Mouse (Mus musculus) olfactory bulb, adult 2 months (tissue): ENCODE measurements around the gene Tmem163. TPM values are rescaled to one million over a fixed set of nuclear protein-coding genes. Genes with fewer than 3 reads are reported as not detected.
A peak's percentile ranks its signal among the peaks of the same experiment; 100 is the strongest.

Experiments
- H3K27ac ChIP-seq: fragments of 200-500 bp; 2 replicates; pipeline ENCODE4 v1.5.1; 2012; ENCODE audit warnings: low read depth, low read length; ENCODE audit not compliant: insufficient read depth
- H3K4me1 ChIP-seq: fragments of 200-500 bp; 2 replicates; pipeline ENCODE4 v1.6.1; 2012; ENCODE audit warnings: low read length; ENCODE audit not compliant: control insufficient read depth, insufficient read depth
- H3K4me3 ChIP-seq: fragments of 200-500 bp; 2 replicates; pipeline ENCODE4 v1.5.1; 2012; ENCODE audit warnings: mild to moderate bottlenecking, low read depth, low read length, moderate library complexity; ENCODE audit not compliant: insufficient read depth
- CTCF ChIP-seq: fragments of 200-500 bp; IDR thresholded peaks from 2 replicates; pipeline ENCODE4 v1.5.1; 2012; ENCODE audit warnings: low read depth, mild to moderate bottlenecking, low read length, moderate library complexity; ENCODE audit not compliant: insufficient read depth
- POLR2A ChIP-seq: fragments of 200-500 bp; IDR thresholded peaks from 2 replicates; pipeline ENCODE4 v1.6.1; 2012; ENCODE audit warnings: mild to moderate bottlenecking, low read depth, low read length, moderate library complexity; ENCODE audit not compliant: insufficient read depth
- WGBS: fragments of 180-500 bp; shearing (Covaris S2); methylation state at CpG from one replicate; pipeline ENCODE4 v1.1.7; 2018; 5-methylcytosine and 5-hydroxymethylcytosine counted together
- polyA plus RNA-seq: library from polyadenylated mRNA; stranded (reverse); fragments of >200 nt; gene quantifications from 2 replicates; pipeline ENCODE4 v1.2.4, GENCODE M21; 2012; ENCODE audit warnings: low replicate concordance; ENCODE audit not compliant: missing spikeins, insufficient read depth, insufficient read length

Gene Tmem163
- polyA plus RNA-seq, 1 experiment = not detected

DNA sequence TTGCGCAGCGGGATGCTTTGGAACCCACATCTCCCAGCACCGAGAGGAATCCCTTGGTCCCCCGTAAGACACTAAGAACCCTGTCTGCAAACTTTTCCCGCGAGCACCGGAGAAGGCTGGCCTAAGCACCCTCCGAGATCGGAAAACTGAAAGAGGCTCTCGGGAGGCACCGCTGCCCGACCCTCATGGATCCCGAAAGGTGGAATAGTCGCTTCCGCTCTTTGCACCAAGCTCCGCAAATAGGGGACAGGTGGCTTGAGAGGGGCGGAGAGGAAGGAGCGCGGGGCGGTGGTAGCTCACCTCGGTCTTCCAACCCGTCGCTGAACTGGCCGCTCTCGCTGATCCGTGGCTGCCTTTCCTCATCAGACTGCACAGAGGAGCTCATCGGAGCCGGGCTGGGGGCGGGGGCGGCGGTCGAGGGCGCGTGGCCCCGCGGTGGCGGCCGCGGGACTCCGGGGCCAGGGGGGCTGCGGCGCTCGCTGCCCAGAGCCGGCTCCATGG is 2.2 kb downstream of the Tmem163 start:
- under 1% methylated on average over 44 of the region's 44 CpGs for whole genome bisulfite sequencing
- no peak for TF ChIP-seq POLR2A
- TF ChIP-seq CTCF = 0 out of 2 replicates have a peak, but pooled peaks have one; percentile 8
- no peak overlapping the region for H3K27ac ChIP-seq
- peak overlapping the region; percentile 52 for H3K4me3 ChIP-seq
- H3K4me1 ChIP-seq = peaks cover 20% of the 10 kb centered on the region

GRCm38 (mm10) chr1:127676516-127677099 is 2.7 kb downstream of the Tmem163 start:
- 10% methylated on average over 25 of the region's 25 CpGs for WGBS
- Histone ChIP-seq H3K4me1 (peaks cover 20% of the 10 kb centered on the region), H3K4me3 (peak overlapping the region; percentile 52), H3K27ac (no peak overlapping the region)
- TF ChIP-seq POLR2A (no peak), CTCF (no peak)

DNA sequence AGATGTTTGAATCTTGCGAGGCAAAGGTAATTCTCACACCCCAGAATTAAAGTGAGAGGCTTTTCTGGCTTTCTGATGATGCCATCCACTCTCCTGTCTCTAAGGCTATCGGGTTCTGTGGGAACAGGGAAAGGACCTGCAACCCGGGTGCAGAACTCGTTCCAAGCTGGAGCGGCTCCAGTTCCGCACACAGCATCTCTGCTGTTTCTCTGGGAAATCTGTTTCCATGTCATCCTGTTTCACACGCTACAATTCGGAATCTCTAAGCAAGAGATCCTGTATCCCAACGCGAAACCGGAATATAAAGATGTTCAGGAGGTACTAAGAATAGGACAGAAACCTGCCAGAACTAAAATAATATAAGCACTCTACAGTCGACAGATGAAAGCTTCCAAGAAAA is 3.2 kb downstream of the Tmem163 start:
- Histone ChIP-seq H3K4me1 (peaks cover 20% of the 10 kb centered on the region), H3K4me3 (no peak overlapping the region), H3K27ac (no peak overlapping the region)
- 33% methylated on average over 12 of the region's 12 CpGs for WGBS
- TF ChIP-seq POLR2A = no peak
- no peak for TF ChIP-seq CTCF

DNA sequence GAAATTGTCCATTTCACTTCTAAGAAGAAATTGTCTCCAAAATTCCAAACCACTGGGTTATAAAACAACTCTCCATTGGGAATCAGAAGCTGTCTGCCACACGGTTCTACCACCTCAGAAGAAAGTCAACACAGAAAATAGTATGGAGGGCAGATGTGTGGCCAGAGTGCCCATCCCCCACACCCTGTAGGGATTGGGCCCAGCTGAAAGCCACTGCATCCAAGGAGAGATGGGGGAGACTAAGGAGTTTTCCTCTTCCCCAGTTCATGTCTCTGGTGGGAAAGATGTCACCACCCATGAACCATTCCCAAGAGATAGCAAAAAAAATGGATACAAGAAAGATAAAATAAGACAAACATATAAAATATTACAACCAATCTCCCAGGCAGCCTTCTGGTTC is 4.1 kb downstream of the Tmem163 start:
- no peak overlapping the region for H3K4me3 ChIP-seq
- WGBS = 95% methylated on average over 1 of the region's 1 CpGs
- H3K4me1 ChIP-seq = peaks cover 20% of the 10 kb centered on the region
- no peak for TF ChIP-seq POLR2A
- TF ChIP-seq CTCF = no peak
- no peak overlapping the region for H3K27ac ChIP-seq

- WGBS = 81% methylated on average over 10 of the region's 10 CpGs
- H3K27ac ChIP-seq = no peak overlapping the region
Measured at GRCm38 (mm10) chr1:127673221-127674050, 5.9 kb downstream of the Tmem163 start.

GRCm38 (mm10) chr1:127668161-127668560 is 11.2 kb downstream of the Tmem163 start:
- no peak overlapping the region for H3K4me3 ChIP-seq
- no peaks in the 10 kb centered on the region for H3K4me1 ChIP-seq
- TF ChIP-seq POLR2A (no peak), CTCF (no peak)
- no peak overlapping the region for H3K27ac ChIP-seq
- 63% methylated on average over 3 of the region's 3 CpGs for whole genome bisulfite sequencing

More at GRCm38 (mm10) chr1:127673221-127674050, 5.9 kb downstream of the Tmem163 start:
- H3K4me3 ChIP-seq = no peak overlapping the region
- H3K4me1 ChIP-seq = peaks cover 20% of the 10 kb centered on the region
- no peak for TF ChIP-seq CTCF
- TF ChIP-seq POLR2A = no peak

- Histone ChIP-seq H3K4me1 (no peaks in the 10 kb centered on the region), H3K27ac (no peak overlapping the region), H3K4me3 (no peak overlapping the region)
- whole genome bisulfite sequencing = 56% methylated on average over 8 of the region's 8 CpGs
- no peak for TF ChIP-seq CTCF
Measured at GRCm38 (mm10) chr1:127667110-127667860, 12.1 kb downstream of the Tmem163 start.

DNA sequence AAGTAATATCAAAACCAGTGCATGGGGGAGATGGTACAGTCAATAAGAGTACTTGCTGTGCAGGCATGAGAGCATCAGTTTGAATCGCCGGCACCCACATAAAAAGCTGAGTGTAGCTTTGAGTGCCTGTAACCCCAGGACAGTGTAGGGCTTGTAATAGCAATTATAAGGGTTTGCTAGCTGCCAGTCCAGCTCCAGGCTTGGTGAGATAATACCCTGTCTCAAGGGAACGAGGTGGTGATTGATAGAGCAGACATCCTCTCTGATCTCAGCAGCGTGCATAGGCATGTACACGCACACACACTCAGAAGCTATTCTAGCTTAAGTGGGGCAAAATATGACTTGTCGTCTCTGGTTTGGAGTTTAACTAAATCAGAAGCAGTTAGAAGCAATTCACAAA is 13.1 kb downstream of the Tmem163 start:
- H3K4me3 ChIP-seq = no peak overlapping the region
- H3K4me1 ChIP-seq = peaks cover 2% of the 10 kb centered on the region
- no peak for TF ChIP-seq CTCF
- WGBS = 80% methylated on average over 6 of the region's 6 CpGs
- no peak overlapping the region for H3K27ac ChIP-seq

- no peak overlapping the region for H3K4me3 ChIP-seq
- peaks cover 7% of the 10 kb centered on the region for H3K4me1 ChIP-seq
- TF ChIP-seq POLR2A = no peak
- no peak for TF ChIP-seq CTCF
- no peak overlapping the region for H3K27ac ChIP-seq
- WGBS = 87% methylated on average over 13 of the region's 13 CpGs
Measured at GRCm38 (mm10) chr1:127662385-127663068, 16.8 kb downstream of the Tmem163 start.
